Mouse (Mus musculus): Measurements from ENCODE around the gene Birc7.

GRCm38 (mm10) chr2:180953638-180954037, 24.8 kb downstream of the Birc7 start:
- TF ChIP-seq CTCF (IDR thresholded peaks at IDR 0.05; ENCODE audit: low read depth, low read length): no peak
- no peak for TF ChIP-seq POLR2A (IDR thresholded peaks at IDR 0.05; ENCODE audit: insufficient read depth, low read length)
- peak; percentile 60; the same call in 1 of the 2 replicates for TF ChIP-seq EP300 (IDR thresholded peaks at IDR 0.05; ENCODE audit: insufficient read depth, low read depth, low read length)

All from ES-Bruce4 (cell line).